ENCODE assay signal across 8 mouse cellular contexts in genomic region chr19:41244581-41244980, GRCm38 (mm10). TPM values are rescaled to one million over a fixed set of nuclear protein-coding genes. Genes with fewer than 3 reads are reported as not detected.
DNase-seq lines count a peak whose midpoint lies in the region; ATAC-seq and TF ChIP-seq lines count a peak whose summit lies in the region.
"Had no signal": no experiment of that assay in that cellular context is flagged by ENCODE, and none has a peak within 500 bp of the region (broad histone marks: within the 10 kb centered on the region; RNA-seq: fewer than 3 reads in every experiment).

No protein-coding gene starts in this region.

- no peak for ATAC-seq in intestine, postnatal 0 days
- ATAC-seq in intestine, embryonic 15.5 days, result no peak
- ATAC-seq in embryonic facial prominence, embryonic 14.5 days (ENCODE audit: low read depth), result no peak

- H3K4me2 ChIP-seq in intestine, postnatal 0 days (replicated peaks; ENCODE audit: low read depth), result no peak overlapping the region
- H3K4me2 ChIP-seq in intestine, embryonic 15.5 days (replicated peaks), result no peak overlapping the region
- H3K4me2 ChIP-seq in embryonic facial prominence, embryonic 14.5 days (ENCODE audit: low read depth, low read length), result no peak overlapping the region

- H3K27me3 ChIP-seq in intestine, postnatal 0 days (replicated peaks; ENCODE audit: control insufficient read depth, insufficient read depth, low read length), result no peaks in the 10 kb centered on the region
- no peaks in the 10 kb centered on the region for H3K27me3 ChIP-seq in intestine, embryonic 15.5 days (replicated peaks)
- H3K27me3 ChIP-seq in embryonic facial prominence, embryonic 14.5 days (replicated peaks; ENCODE audit: control insufficient read depth, insufficient read depth, low read length), result no peaks in the 10 kb centered on the region

- no peaks in the 10 kb centered on the region for H3K4me1 ChIP-seq in intestine, postnatal 0 days (replicated peaks; ENCODE audit: control insufficient read depth, insufficient read depth, low read length)
- no peaks in the 10 kb centered on the region for H3K4me1 ChIP-seq in intestine, embryonic 15.5 days (replicated peaks)
- H3K4me1 ChIP-seq in embryonic facial prominence, embryonic 14.5 days (ENCODE audit: control insufficient read depth, insufficient read depth, low read length), result no peaks in the 10 kb centered on the region

- H3K4me3 ChIP-seq in intestine, postnatal 0 days (ENCODE audit: low read depth, low read length), result no peak overlapping the region
- no peak overlapping the region for H3K4me3 ChIP-seq in intestine, embryonic 15.5 days (replicated peaks)
- H3K4me3 ChIP-seq in embryonic facial prominence, embryonic 14.5 days (ENCODE audit: low read depth, low read length), result no peak overlapping the region
- H3K4me3 ChIP-seq in left cerebral cortex, adult 2 months, result no peak overlapping the region

- no peak overlapping the region for H3K27ac ChIP-seq in intestine, postnatal 0 days (ENCODE audit: low read depth, low read length)
- no peak overlapping the region for H3K27ac ChIP-seq in intestine, embryonic 15.5 days
- no peak overlapping the region for H3K27ac ChIP-seq in embryonic facial prominence, embryonic 14.5 days (replicated peaks; ENCODE audit: low read depth, low read length)
- no peak overlapping the region for H3K27ac ChIP-seq in left cerebral cortex, adult 2 months

- intact Hi-C loops in left cerebral cortex, adult 2 months (cut with DNase I), result loop anchor here (5.0 kb wide), 1 partner anchor 157 kb away; no protein-coding TSS in a partner anchor

- H3K9me3 ChIP-seq in intestine, postnatal 0 days (ENCODE audit: control insufficient read depth), result no peaks in the 10 kb centered on the region
- no peaks in the 10 kb centered on the region for H3K9me3 ChIP-seq in intestine, embryonic 15.5 days
- H3K9me3 ChIP-seq in embryonic facial prominence, embryonic 14.5 days (ENCODE audit: control insufficient read depth, low read length), result no peaks in the 10 kb centered on the region

- peaks cover 51% of the 10 kb centered on the region for H3K36me3 ChIP-seq in intestine, postnatal 0 days (ENCODE audit: control insufficient read depth, insufficient read depth)
- peaks cover 13% of the 10 kb centered on the region for H3K36me3 ChIP-seq in intestine, embryonic 15.5 days
- peaks cover 71% of the 10 kb centered on the region for H3K36me3 ChIP-seq in embryonic facial prominence, embryonic 14.5 days (ENCODE audit: control insufficient read depth, insufficient read depth, low read length)

- 68% methylated on average over 6 of the region's 6 CpGs for WGBS in intestine, postnatal 0 days
- WGBS in intestine, embryonic 15.5 days, result 69% methylated on average over 6 of the region's 6 CpGs
- 69% methylated on average over 6 of the region's 6 CpGs for WGBS in embryonic facial prominence, embryonic 14.5 days

- TF ChIP-seq CTCF in intestine, postnatal 0 days (IDR thresholded peaks at IDR 0.05; ENCODE audit: low read depth), result peak; percentile 79
- peak; percentile 84 for TF ChIP-seq CTCF in left cerebral cortex, adult 2 months (IDR thresholded peaks at IDR 0.05)

- DNase-seq in CD4-positive helper T cell, adult 2 months (ENCODE audit: low read depth, low spot score), result peak; percentile 31
- peak; percentile 33 for DNase-seq in T-cell, adult 2 months (ENCODE audit: low spot score)
- peak; percentile 46 for DNase-seq in embryonic facial prominence, embryonic 14.5 days (ENCODE audit: low spot score)
- peak in 1 of 2 experiments; percentile 22 for DNase-seq in left cerebral cortex, adult 2 months (ENCODE audit: extremely low spot score in 1 of 2, low spot score in 2 of 2)
- peak; percentile 26 for DNase-seq in ovary, postnatal 14 days (ENCODE audit: low spot score)

- no peak overlapping the region for H3K9ac ChIP-seq in intestine, postnatal 0 days (ENCODE audit: low read depth, low read length)
- H3K9ac ChIP-seq in intestine, embryonic 15.5 days, result no peak overlapping the region
- H3K9ac ChIP-seq in embryonic facial prominence, embryonic 14.5 days (ENCODE audit: low read depth, low read length), result no peak overlapping the region

RNA-seq across cellular contexts. Expression of gene Tm9sf3, which starts 19.2 kb away (rescaled TPM):
- 105 and 107 TPM in 2 replicates for polyA plus RNA-seq in intestine, postnatal 0 days (2015; fragmentation: Nextera tagmentation; extraction: Ambion mirVana)
- 151 and 167 TPM in 2 replicates for polyA plus RNA-seq in intestine, embryonic 15.5 days (2015; fragmentation: Nextera tagmentation; extraction: Ambion mirVana)
- polyA plus RNA-seq in embryonic facial prominence, embryonic 14.5 days (2014; fragmentation: Nextera tagmentation; extraction: Ambion mirVana), result 172 and 180 TPM in 2 replicates
- total RNA-seq in left cerebral cortex, adult 2 months (2021), result 100 to 1,000 TPM; 130 to 135 TPM

RNA-seq across cellular contexts. Expression of gene Tll2, which starts 37.9 kb away (rescaled TPM):
- polyA plus RNA-seq in intestine, postnatal 0 days (2015; fragmentation: Nextera tagmentation; extraction: Ambion mirVana), result 0.10 TPM in 2 replicates
- polyA plus RNA-seq in intestine, embryonic 15.5 days (2015; fragmentation: Nextera tagmentation; extraction: Ambion mirVana), result 0.04 and 0.09 TPM in 2 replicates
- polyA plus RNA-seq in embryonic facial prominence, embryonic 14.5 days (2014; fragmentation: Nextera tagmentation; extraction: Ambion mirVana), result 0.82 and 1.2 TPM in 2 replicates
- under 1 TPM; 0.68 to 0.84 TPM for total RNA-seq in left cerebral cortex, adult 2 months (2021)
- polyA plus RNA-seq: liver, embryonic 16.5 days had no signal
